Mouse (Mus musculus) C2C12 (cell line): Measurements from ENCODE around the gene Ror1.

Experiments
- CTCF ChIP-seq: IDR thresholded peaks from one replicate; pipeline ENCODE4 v1.5.1; 2011; ENCODE audit not compliant: control insufficient read depth, insufficient read depth, insufficient read length
- USF1 ChIP-seq: IDR thresholded peaks from one replicate; pipeline ENCODE4 v1.6.1; 2011; ENCODE audit warnings: low read depth, mild to moderate bottlenecking, control low read depth, moderate library complexity

DNA sequence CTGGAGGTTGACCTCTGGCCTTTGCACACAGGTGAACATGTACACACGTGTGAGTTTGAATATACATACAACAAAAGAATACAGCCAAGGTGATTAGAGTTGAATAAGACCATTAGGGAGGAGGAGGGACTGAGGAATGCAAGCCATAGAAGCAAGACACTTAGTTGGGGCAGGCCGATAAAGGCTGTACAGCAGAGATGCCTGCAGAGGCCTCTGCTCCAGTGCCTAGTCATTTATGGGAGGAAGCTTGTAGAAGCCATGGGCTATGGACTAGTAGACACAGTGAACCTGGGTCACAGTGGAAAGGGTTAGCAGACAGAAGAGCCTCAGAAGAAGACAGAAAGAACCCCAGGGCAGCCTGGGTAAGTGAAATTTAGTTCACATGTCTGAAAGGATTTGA, 155.7 kb downstream of the Ror1 start:
- TF ChIP-seq CTCF (no peak), USF1 (no peak)
